Mouse (Mus musculus) frontal cortex, postnatal 36 days (tissue): ENCODE measurements around the gene Tspan33.
A peak's percentile ranks its signal among the peaks of the same experiment; 100 is the strongest.
"Not testable (repeated sequence)": the region's sequence is repeated elsewhere in the genome, so short reads cannot be mapped to it uniquely, and the experiment has no call there.

Source experiments
- DNase-seq, 2 experiments: peaks; one replicate each; pipeline ENCODE4 v3.0.0; 2022; ENCODE audit warnings: low spot score in 2 of 2

Tspan33 gene

DNA sequence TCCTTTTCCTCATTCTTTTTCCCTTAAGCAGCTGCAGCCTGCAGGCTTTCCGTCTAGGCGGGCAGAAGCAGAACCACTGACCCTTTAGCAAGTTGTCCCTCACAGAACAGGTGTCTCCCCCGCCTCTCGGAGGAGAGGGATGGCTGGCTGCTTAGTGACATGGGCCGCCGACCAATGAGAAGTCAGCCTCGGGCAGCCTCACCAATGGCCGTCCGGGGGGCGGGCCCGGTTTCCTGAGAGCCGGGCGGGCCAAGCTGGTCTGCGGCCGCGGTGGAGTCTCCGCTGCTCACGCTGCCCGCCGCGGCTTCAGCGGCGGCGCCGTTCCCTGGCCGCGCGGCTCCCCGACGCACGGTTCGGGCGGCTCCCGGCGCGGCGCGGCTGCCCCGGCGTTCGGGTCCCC lies at the start of gene Tspan33:
Gene Tspan33, plus strand, starts transcription at position 270 of the 400 bp plus-strand sequence.
- DNase-seq = peak; percentile 91 to 93

DNA sequence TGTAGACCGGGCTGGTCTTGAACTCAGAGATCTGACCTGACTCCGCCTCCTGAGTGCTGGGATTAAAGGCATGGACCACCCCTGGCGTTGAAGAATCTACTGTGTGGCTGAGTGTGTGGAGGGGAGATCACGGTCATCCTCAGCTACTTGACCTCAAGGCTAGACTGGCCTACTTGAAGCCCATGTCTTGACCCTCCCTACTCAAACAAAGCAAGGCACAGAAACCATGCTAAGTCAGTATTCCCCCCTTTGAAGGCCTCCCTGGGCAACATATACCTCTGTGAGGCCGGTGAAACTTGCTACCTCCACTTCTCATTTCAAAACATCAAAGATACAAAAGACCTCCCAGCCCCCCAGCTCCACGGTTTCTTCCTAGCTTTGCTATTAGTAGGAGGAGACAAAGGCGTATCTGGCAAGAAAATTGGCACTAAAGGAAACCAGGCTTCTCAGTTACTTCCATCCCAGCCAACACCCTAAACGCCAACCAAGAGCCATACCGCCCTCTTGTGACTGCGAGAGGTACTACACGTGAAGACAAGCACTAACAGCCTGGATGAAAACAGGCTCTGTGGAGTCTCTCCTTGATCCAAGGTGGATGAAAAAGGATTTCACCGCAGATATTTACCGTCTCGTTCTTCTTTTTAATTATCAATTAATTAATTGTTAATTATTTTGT lies 44.4 kb upstream of the Tspan33 start:
- DNase-seq = peak; percentile 86 to 93

DNA sequence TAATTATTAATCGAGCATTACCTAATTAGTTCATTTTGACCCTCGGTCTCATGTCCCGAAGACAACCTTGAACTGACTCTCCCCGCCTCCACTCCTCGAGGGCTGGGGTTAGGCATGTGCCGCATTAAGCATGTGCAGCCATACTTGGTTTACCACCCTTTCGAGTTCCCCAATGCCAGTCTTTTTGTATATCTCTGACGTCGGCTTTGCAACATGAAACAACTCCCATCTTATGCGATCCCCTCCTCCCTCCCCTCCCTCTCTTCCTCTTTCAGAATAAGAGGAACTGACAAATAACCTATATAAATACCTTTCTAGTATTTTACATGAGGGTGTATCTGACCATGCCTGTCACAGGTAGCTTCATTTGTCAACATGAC lies 43.9 kb upstream of the Tspan33 start:
- DNase-seq = no peak

DNA sequence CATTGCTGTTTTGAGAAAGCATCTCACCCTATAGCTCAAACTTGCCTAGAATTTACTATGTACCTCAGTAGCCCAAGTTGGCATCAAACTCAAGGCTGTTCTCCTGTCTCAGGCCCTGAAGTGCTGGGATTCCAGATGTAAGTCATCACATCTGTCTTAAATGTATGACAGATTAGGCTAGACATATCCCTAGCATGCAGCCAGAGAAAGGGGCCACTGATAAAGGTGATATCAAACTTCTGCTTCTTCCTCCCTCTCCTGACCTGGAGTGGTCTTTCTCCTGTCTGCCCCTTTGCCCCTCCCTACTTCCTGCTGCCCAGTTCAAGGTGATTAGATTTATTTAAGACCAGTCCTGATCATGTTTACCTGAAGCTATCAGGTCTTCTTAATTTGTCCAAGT lies 40.8 kb upstream of the Tspan33 start:
- DNase-seq = no peak

DNA sequence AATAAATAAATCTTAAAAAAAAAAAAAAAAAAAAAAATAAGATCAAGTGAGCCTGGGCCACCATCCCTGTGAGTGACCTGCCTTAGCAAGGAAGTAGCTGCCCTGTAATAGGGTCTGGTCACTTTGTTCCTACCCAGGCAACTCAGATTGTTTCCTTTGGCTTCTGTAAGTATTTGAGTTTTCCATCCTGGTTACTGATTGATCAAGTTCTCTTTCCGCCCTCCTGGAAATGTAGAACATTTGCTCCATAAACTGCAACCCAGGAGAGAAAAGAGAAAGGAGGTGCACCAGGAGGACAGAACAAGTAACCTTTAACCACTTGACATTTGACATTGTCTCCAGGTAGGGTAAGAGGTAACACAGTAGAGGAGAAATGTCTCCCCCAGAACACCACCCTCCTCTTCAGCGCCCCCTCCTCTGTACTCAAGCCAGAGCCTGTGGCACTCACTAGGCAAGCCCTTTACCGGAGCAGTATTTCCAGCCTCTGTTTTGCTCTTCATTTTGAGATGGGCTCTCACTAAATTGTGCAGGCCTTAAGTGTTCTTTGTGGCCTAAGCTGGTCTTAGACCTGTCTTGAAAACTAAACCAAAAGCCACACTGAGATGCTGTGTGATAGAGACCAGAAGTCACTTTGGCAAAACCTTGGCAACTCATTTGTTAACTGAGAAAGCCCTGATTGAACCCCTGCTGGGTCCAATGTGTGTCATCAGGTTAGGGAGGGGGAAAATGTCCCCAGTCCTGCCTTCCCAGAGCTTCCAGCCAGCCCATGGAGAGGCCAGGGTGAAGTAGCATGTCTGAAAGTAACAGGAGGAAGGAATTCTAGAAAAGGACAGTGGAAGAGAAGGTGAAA lies 35.2 kb upstream of the Tspan33 start:
- no peak for DNase-seq

DNA sequence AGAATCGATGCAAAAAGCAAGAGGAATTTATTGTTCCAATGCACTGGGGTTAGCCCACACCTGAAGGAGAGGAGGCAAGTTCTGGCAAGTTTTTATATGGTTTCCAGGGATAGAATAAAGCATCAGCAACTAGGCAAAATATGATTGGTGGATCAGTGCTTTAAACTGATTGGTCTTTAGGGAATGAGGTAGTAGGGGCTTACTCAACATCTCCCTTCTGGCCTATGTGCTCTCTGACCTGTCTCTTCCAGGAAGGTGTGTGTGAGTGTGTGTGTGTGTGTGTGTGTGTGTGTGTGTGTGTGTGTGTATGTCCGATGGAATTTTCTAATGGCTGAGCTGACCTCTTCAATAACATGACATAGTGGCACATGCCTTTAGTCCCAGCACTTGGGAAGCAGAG lies 34.1 kb upstream of the Tspan33 start:
- no peak for DNase-seq

DNA sequence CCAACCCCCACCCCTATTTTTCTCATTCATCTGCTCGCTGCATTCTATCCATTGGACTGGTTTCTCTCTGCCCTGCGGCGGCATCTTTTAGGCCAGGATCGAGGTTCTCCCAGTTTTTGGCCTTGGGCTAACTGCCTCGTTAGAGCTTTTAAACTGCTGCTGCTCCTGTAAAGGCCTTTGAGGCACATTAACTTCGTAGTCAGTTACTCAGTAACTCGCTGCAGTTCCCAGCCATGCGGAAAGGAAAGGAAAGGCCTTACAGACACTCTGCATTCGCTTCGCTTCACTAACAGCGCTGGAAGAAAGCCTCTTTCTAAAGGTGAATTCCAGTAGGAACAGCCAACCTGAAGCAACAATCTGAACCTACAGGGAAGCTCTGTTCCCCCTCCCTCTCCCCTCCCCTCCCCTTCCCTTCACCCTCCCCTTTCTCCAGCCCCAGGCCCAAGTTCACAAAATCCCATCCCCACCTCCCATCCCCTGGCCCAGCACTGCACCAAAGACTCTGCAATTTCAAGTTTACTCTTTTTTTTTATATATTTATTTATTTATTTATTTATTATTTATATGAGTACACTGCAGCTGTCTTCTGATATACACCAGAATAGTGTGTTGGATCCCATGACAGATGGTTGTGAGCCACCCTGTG lies 33.2 kb upstream of the Tspan33 start:
- DNase-seq = no peak

DNA sequence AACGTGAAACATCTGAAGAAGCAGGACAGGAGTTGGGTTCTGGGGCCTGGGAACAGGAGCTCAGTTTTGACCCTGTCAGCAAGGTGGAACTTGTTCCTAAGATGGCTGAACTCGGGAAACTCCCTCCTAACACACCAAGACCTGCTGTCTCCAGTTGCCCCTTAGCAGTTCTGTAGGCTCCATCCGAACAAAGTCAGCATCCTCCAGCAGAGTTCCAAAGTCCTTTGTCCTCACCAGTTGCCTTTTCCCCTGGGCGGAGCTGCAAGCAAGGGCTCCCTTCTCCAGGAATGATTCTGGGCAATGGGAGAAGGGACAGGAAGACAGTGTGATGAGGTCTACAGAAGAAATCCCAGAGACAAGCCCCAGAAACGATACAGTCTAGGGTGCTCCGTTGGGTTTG lies 26.8 kb upstream of the Tspan33 start:
- DNase-seq = no peak

DNA sequence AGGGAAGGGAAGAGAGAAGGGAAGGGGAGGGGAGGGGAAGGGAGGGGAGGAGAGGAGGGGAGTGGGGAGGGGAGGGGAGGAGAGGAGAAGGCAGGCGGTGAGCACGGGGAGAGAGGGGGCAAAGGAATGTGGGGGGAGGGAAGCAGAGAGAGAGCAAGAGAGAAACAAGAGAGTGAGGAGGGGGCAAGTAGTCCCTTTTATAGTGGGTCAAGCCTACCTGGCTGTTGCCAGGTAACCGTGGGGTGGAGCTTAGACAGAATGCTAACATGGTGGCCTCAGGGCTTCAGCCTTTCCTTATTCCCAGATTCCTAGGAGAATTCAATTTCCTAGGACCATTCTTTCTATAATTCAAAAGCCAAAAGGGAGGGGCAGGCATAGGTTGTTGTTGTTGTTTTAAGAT lies 22.3 kb upstream of the Tspan33 start:
- DNase-seq = no peak

DNA sequence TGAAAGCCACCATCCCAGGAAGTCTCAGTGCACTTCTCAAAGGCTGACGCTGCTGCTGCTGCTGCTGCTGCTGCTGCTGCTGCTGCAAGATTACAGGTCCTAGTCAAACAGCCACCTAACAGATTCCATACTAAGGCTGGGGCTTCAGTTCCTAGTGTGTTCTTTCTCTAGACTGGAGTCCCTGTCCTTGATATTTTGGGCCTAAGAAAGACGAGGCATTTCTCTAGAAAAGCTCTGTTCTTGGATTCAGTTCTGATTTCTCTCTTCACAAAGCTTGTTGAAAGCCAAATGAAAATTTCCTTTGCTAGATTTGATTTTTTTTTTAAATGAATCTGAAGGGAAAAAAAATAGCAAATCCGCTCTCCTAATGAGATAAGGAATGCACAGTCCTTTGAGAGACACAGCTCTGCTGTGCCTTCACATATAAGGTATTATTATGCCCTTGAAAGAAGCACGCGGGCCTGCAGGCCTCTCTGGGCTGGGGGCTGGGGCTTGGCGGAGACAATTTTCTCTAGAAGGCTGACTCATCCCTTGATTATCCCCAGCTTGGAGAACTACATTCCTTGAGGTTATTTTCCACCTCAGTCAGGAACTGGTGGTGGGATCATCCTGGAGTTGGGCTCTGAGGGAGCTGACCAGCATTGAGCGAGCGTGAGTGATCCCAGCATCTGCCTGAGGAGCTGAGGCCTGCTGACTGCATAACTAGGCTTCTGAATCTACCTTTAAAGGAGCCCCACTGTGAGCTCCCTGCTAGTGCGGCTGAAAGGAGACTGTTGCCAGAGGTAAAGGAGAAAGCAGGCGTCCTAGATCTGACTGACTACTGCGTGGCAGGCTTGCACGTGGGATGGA lies 21.2 kb upstream of the Tspan33 start:
- peak; percentile 47 to 52 for DNase-seq

DNA sequence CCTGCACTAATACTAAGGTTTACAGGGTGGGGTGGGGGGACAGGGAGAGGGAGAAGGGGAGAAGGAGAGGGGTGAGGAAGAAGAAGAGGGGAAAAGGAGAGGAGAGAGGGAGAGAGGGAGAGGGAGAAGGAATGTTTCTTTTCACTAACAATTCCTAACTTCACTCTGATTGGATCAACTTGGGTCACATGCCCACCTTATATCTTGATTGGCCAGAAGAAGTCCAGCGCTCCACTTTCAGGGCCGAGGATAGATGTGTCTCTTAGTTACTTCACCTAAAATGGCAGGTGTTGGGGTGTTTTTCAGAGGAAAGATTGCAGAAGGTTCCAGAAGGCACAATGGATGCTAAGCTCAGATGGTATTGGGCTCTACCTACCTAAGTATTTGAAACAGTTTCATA lies 20.3 kb upstream of the Tspan33 start:
- DNase-seq = no peak

DNA sequence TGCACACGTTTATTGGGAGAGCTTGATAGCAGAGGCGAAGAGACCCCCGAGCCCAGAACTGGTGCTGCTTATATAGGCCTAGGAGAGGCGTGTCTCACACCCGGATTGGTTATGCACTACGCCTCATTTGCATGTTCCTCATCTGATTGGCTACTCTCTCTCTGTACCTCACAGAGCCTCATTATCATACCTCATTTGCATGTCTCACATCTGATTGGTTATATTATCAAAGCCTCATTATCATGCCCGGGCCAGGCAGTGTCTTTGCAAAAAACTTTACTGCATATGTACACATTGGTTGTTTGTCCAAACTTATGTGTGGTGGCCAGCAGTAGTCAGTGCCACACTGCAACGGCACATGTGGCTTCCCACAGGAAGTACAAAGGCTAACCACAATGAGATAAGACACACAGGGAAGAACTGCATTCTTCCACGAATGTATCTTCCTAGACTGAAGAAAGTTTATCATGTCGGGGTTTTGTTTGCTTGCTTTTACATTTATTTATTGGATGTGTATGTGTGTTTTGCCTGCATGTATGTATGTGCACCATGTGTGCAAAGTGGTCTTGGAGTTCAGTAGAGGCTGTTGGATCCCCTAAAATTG lies 14.0 kb upstream of the Tspan33 start:
- not testable (repeated sequence) for DNase-seq

DNA sequence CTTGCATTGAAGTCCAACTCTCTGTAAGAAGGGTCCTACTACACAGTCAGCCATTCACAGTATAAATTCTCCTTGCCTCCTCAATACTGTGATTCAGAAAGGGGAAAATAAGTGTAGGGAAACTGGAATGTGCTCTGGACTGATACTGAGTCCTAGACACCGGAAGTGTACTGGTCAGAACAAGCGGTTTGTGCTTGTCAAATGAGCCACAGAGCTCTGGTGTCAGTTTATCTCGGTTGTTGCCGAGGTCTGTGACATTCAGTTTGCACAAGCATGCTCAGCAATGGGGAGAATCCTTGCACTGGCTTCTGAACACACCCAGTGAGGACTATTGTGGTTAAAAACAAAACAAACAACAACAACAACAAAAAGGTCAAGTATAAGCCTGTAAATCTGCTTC lies 12.2 kb upstream of the Tspan33 start:
- no peak for DNase-seq

DNA sequence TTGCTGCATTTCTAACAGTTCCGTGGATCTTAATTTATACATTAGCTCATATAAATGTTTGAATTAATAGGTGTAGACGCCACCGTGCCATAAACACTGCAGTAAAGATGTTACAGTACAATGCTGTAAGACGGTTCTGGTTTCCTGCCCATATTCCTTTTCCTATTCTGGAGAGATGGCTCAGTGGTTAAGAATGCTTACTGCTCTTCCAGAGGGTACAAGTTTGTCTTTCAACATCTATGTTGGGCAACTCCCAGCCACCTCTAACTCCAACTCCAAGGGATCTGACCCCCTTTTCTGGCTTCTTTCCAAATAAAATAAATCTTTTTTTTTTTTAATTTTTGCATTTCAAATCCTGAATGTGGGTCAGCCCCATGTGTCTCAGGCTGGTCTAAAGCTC lies 9.3 kb upstream of the Tspan33 start:
- no peak for DNase-seq

DNA sequence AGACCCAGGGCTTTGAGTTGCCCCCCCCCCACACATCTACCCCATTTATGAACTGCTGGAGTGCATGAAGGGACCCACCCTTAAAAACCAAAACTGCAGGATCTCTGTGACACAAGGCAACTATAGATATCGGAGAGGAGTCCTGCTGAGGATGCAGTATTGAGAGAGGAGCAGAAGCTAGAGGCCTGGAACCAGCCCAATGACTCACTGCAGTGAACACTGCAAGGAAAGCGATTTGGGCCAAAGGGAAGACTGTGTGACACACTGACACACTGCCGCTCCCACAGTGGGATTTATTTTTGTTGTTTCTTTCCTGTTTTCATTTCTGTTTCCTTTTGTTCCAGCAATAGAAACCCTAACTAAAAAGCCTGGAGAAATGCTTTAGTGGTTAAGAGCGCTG lies 8.1 kb upstream of the Tspan33 start:
- no peak for DNase-seq

DNA sequence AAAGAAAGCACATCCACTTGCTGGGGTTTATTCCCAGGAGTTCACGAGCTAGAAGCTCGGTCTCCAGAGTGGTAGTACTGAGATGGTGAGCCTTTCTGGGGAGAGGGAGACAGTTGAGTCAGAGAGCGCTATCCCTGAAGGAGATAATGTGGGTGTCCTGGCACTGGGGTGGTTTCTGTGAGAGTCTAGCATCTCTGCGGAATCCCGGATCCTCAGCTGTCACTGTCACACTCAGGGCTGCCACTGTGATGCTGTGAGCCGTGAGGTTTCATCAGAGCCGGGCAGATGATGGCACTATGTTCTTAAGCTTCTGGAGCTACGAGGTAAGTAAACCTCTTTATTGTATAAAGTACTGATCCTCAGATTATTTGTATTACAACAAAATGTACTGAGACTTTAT lies 4.6 kb upstream of the Tspan33 start:
- no peak for DNase-seq

DNA sequence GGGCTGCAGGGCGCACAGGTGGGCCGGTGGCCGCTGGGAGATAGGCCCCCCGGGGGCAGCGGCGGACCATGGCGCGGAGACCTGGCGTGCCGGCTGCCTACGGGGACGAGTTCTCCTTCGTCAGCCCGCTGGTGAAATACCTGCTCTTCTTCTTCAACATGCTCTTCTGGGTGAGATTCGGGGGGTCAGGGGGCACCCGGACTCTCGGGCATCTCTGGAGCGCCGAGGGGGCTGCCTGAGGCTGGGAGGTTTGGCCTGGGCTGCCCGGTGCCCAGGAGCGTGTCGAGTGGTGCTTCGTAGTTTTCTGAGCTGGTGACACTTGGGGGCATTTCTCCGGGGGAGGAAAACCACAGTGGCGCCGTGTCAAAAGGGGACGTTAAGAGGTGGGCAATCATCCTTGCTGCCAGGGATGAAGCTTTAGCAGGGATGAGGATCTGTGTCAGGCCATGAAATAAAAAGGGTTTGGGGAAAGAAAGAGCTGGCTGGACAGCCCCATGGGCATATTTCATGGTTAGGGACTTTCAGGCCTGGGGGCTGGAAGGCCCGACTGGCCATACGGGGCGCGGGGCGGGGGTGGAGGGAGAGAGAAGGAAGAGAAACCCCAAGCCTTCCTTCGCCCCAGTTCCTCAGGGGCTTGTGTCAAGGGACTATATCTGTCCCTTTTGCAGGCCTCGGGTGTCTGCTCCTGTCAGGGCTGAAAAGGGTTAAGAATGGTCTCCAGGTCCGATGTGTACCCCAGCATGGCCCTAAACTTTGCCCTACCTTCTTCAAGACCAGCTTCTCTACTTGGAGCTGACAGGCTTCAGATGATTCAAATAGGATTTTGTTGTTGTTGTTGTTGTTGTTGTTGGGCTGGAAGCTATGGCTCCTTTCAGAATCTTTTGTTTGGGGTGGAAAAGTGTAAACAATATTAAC lies 610 bp downstream of the Tspan33 start:
- DNase-seq = no peak

DNA sequence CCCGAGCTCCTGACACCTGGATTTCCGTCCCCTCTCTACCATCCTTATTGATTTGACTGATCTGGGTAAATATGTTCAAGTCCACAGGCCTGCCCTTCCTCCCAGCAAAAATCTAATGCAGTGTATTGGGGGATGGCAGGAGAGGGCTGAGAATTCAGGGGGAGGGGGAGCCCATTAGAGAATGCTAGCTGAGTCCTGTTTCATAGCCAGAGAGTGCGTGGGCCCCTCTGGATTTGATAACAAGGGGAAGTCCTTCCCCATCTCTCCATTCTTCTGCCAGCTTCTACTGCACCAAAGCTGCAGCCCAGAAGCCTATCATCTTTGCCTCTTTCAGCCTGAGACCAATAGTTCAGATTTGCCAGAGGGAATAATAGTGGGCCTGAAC lies 1.3 kb downstream of the Tspan33 start:
- DNase-seq = no peak

DNA sequence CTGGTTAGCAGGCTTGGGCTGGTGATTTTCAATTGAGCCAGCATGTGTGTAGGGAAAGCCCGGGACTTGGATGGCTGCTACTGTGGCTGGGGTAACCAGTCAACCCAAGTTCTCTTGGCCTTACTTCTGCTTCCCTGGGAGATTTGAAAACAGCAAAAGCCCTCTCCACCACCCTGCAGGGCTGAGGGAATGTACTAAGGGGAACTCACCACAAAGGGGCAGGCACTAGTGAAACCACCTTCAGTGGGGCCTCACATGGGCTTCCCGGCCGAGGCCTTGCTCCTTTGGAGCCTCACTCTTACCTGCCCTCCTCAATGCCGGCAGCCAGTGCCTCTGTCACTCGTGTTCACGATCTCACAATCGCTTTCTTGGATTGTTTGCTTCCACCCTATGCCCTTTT lies 2.0 kb downstream of the Tspan33 start:
- no peak for DNase-seq

DNA sequence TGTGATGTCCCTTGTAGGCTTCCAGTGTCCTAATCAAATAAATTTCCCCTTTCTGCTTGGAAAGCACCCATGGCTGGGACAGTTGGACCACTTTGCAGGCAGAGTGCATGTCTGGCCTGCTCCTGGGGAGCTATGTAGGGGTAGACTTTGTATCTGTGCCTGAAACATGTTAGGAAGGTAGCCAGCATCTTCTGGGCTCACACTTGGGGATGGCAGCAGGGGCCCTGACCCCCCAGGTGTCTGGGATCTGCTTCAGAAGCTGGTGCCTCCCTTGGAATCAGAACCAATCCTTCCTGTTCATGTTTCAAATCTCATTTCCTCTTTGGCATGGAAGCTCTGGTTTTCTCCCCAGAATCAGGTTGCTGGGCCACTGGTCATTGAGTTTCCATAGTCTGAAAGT lies 3.1 kb downstream of the Tspan33 start:
- no peak for DNase-seq

DNA sequence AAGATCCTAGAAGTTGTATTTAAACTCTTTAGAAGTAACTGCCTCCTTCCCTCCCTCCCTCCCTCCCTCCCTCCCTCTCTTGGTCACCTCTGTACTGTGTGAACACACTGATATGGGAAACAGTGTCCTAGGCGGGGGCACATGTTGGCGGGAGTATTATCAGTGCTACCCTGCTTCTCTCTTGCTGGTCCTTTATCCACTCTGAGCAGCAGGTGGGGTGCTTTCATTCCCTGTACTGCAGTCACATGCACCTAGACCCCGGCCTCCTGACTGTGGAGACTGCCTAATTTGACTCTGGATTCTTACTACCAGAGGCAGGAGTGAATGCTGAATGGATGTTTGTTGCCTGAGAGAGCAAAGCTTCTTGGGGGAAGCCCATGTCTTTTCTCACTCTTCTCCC lies 3.5 kb downstream of the Tspan33 start:
- DNase-seq = no peak
